Mouse (Mus musculus) kidney, adult 2 months (tissue): ENCODE measurements around the gene Slc22a14.
"Not testable (repeated sequence)": the region's sequence is repeated elsewhere in the genome, so short reads cannot be mapped to it uniquely, and the experiment has no call there.

Experiments used
- CTCF ChIP-seq: fragments of 200-500 bp; conservative IDR thresholded peaks from 2 replicates; pipeline ENCODE4 v1.5.1; 2011; ENCODE audit warnings: low read depth, mild to moderate bottlenecking, control low read depth, low read length, moderate library complexity, mixed read lengths; ENCODE audit not compliant: insufficient read depth, insufficient read length
- POLR2A ChIP-seq: fragments of 200-500 bp; IDR thresholded peaks from one replicate; pipeline ENCODE4 v1.6.1; 2011; ENCODE audit warnings: low read depth, low read length, control low read depth

- TF ChIP-seq CTCF, POLR2A: not testable (repeated sequence)
These were observed 150.0 kb downstream of the Slc22a14 start for GRCm38 (mm10) chr9:119215341-119215740.
